Mouse (Mus musculus) C2C12 (cell line): ENCODE data around the gene Wipf2.
"Not testable (repeated sequence)": the region's sequence is repeated elsewhere in the genome, so short reads cannot be mapped to it uniquely, and the experiment has no call there.

ENCODE experiments used
- CTCF ChIP-seq: IDR thresholded peaks from one replicate; pipeline ENCODE4 v1.5.1; 2011; ENCODE audit not compliant: control insufficient read depth, insufficient read depth, insufficient read length
- MAX ChIP-seq: IDR thresholded peaks from one replicate; pipeline ENCODE4 v1.6.1; 2011; ENCODE audit warnings: mild to moderate bottlenecking, control low read depth
- MYOG ChIP-seq: IDR thresholded peaks from one replicate; pipeline ENCODE4 v1.6.1; 2011; ENCODE audit not compliant: control insufficient read depth, insufficient read length; ENCODE audit errors: extremely low read depth
- USF1 ChIP-seq: IDR thresholded peaks from one replicate; pipeline ENCODE4 v1.6.1; 2011; ENCODE audit warnings: low read depth, mild to moderate bottlenecking, control low read depth, moderate library complexity

DNA sequence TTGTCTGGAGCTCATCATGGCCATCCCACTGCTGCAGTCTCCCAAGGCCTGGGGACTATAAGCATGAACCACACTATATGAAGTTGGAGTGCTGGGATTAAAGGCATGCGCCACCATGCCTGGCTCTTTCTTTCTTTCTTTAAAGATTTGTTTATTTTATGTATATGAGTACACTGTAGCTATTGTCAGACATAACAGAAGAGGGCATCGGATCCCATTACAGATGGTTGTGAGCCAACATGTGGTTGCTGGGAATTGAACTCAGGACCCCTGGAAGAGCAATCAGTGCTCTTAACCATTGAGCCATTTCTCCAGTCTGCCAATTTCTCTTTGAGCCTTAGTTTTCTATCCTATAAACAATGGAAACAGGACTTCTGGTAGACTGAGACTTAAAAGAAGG, 70.4 kb downstream of the Wipf2 start:
- TF ChIP-seq MYOG, USF1, MAX, CTCF: not testable (repeated sequence)
